Mouse (Mus musculus) heart, embryonic 14.5 days (tissue): ENCODE measurements around the gene Cacna1e. TPM values are rescaled to one million over a fixed set of nuclear protein-coding genes. Genes with fewer than 3 reads are reported as not detected.

Source experiments
- ATAC-seq: fragments of 200-750 bp; cut with Nextera tagmentation; 2 replicates; pipeline ENCODE4 v1.8.0; 2017; ENCODE audit warnings: low read depth, moderate TSS enrichment; ENCODE audit not compliant: insufficient number of reproducible peaks, insufficient read depth, low FRiP score
- H3K27ac ChIP-seq, 2 experiments: fragments of 200-500 bp in 1 of 2; fragments of 300-500 bp in 1 of 2; sonication (generic) in 1 of 2; replicated peaks in 1 of 2; 2 replicates each; pipeline ENCODE4 v1.5.1; 2012 to 2014; ENCODE audit warnings: low read depth in 2 of 2, low read length in 2 of 2, control low read depth in 1 of 2, mild to moderate bottlenecking in 1 of 2, mixed read lengths in 1 of 2; ENCODE audit not compliant: control insufficient read depth in 1 of 2, insufficient read depth in 1 of 2
- H3K27me3 ChIP-seq: fragments of 300-500 bp; sonication (generic); 2 replicates; pipeline ENCODE4 v1.6.1; 2014; ENCODE audit warnings: mild to moderate bottlenecking, low read length, control low read depth; ENCODE audit not compliant: control insufficient read depth, insufficient read depth
- H3K36me3 ChIP-seq: fragments of 300-500 bp; sonication (generic); 2 replicates; pipeline ENCODE4 v1.6.1; 2014; ENCODE audit warnings: mild to moderate bottlenecking, control low read depth, low read length, mixed read lengths; ENCODE audit not compliant: control insufficient read depth, insufficient read depth
- H3K4me1 ChIP-seq, 2 experiments: fragments of 200-500 bp in 1 of 2; fragments of 300-500 bp in 1 of 2; sonication (generic) in 1 of 2; 2 replicates each; pipeline ENCODE4 v1.6.1; 2012 to 2014; ENCODE audit warnings: low read length in 2 of 2, control low read depth in 1 of 2, mixed read lengths in 1 of 2; ENCODE audit not compliant: control insufficient read depth in 2 of 2, insufficient read depth in 2 of 2
- H3K4me2 ChIP-seq: fragments of 300-500 bp; sonication (generic); 2 replicates; pipeline ENCODE4 v1.6.1; 2014; ENCODE audit warnings: mild to moderate bottlenecking, low read length
- H3K4me3 ChIP-seq, 2 experiments: fragments of 200-500 bp in 1 of 2; fragments of 300-500 bp in 1 of 2; sonication (generic) in 1 of 2; 2 replicates each; pipeline ENCODE4 v1.5.1; 2012 to 2014; ENCODE audit warnings: low read length in 2 of 2, mild to moderate bottlenecking in 2 of 2, control low read depth in 1 of 2, low read depth in 1 of 2, moderate library complexity in 1 of 2; ENCODE audit not compliant: control insufficient read depth in 1 of 2, insufficient read depth in 1 of 2
- H3K9ac ChIP-seq: fragments of 300-500 bp; sonication (generic); 2 replicates; pipeline ENCODE4 v1.6.1; 2014; ENCODE audit warnings: mild to moderate bottlenecking, low read length
- H3K9me3 ChIP-seq: fragments of 300-500 bp; sonication (generic); 2 replicates; pipeline ENCODE4 v1.6.1; 2016; ENCODE audit warnings: low read length, control low read depth; ENCODE audit not compliant: control insufficient read depth
- WGBS: fragments of 180-500 bp; shearing (Covaris S2); extraction: QIAGEN DNeasy Blood & Tissue Kit; methylation state at CpG from one replicate; pipeline ENCODE4 v1.1.7; 2014; 5-methylcytosine and 5-hydroxymethylcytosine counted together
- polyA plus RNA-seq: library from polyadenylated mRNA; unstranded; fragments of >200 nt; fragmentation: Nextera tagmentation; extraction: Ambion mirVana; gene quantifications from 2 replicates; pipeline ENCODE4 v1.2.1, GENCODE M21; 2014

The Cacna1e gene
- polyA plus RNA-seq, 1 experiment from 2014 or later, result 0.22 TPM

DNA sequence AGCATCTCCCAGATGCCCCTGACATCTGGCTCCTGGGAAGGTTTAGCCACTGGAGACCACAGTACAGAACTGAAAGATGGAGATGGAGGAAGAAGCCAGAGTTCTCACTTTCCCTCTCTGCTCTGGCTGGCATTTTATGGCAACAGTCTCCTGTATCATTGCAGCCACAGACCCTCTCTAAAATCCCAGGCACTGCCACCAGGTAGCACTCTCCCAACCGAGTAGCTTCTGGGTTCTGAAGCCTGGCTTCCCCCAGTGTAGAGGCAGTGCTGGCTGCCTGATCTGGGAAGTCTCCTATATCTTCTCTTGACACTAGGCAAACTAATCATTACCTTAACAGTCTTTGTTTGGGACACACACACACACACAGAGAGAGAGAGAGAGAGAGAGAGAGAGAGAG lies 65.6 kb downstream of the Cacna1e start:
- Histone ChIP-seq H3K4me2 (no peak overlapping the region), H3K36me3 (no peaks in the 10 kb centered on the region), H3K27me3 (no peaks in the 10 kb centered on the region; the same call in 1 of the 2 replicates), H3K9me3 (no peaks in the 10 kb centered on the region), H3K27ac (no peak overlapping the region), H3K9ac (no peak overlapping the region), H3K4me3 (no peak overlapping the region), H3K4me1 (peaks cover 2 to 3% of the 10 kb centered on the region in 2 experiments; a peak in 2 of 4 replicates)
- 27% methylated on average over 1 of the region's 1 CpGs for WGBS
- ATAC-seq, result no peak

DNA sequence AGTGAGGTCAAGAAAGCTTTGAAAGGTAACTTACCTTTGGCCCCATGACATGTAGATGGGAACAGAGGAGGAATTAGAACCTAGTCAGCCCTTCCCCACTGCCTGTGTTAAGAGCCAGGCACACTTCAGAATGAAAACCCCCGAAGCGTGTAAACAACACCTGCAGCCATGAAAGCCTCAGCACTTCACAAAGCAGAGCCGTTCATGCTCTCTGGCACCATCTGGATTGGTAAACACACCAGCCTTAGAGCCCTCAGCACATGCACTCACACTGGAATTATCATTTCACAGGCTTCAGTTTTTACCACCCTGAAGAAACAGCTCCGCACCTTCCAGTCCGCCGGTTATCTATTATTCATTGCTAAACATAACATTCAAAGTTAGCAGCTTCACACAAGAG lies 67.5 kb downstream of the Cacna1e start:
- ATAC-seq, result no peak
- WGBS, result 72% methylated on average over 6 of the region's 6 CpGs
- H3K4me3 ChIP-seq, result no peak overlapping the region

GRCm38 (mm10) chr1:154816267-154816666 lies 68.0 kb downstream of the Cacna1e start:
- Histone ChIP-seq H3K9me3 (no peaks in the 10 kb centered on the region), H3K4me3 (no peak overlapping the region), H3K9ac (no peak overlapping the region), H3K4me2 (no peak overlapping the region), H3K27me3 (no peaks in the 10 kb centered on the region), H3K27ac (no peak overlapping the region), H3K36me3 (no peaks in the 10 kb centered on the region), H3K4me1 (peaks cover 2 to 3% of the 10 kb centered on the region in 2 experiments; a peak in 2 of 4 replicates)
- WGBS, result 90% methylated on average over 3 of the region's 3 CpGs
- ATAC-seq, result no peak

More for the DNA sequence above, 67.5 kb downstream of the Cacna1e start:
- Histone ChIP-seq H3K27me3 (no peaks in the 10 kb centered on the region; the same call in 1 of the 2 replicates), H3K9ac (no peak overlapping the region), H3K36me3 (no peaks in the 10 kb centered on the region), H3K27ac (no peak overlapping the region), H3K4me1 (peaks cover 2 to 3% of the 10 kb centered on the region in 2 experiments; a peak in 2 of 4 replicates), H3K4me2 (no peak overlapping the region), H3K9me3 (no peaks in the 10 kb centered on the region)

GRCm38 (mm10) chr1:154805742-154806141 lies 78.6 kb downstream of the Cacna1e start:
- WGBS, result 83% methylated on average over 1 of the region's 1 CpGs
- Histone ChIP-seq H3K4me1 (peaks cover 6 to 11% of the 10 kb centered on the region in 2 experiments; a peak in 3 of 4 replicates), H3K4me2 (no peak overlapping the region), H3K9me3 (no peaks in the 10 kb centered on the region), H3K36me3 (no peaks in the 10 kb centered on the region), H3K27me3 (no peaks in the 10 kb centered on the region), H3K4me3 (no peak overlapping the region), H3K27ac (no peak overlapping the region), H3K9ac (no peak overlapping the region)
- ATAC-seq, result no peak

DNA sequence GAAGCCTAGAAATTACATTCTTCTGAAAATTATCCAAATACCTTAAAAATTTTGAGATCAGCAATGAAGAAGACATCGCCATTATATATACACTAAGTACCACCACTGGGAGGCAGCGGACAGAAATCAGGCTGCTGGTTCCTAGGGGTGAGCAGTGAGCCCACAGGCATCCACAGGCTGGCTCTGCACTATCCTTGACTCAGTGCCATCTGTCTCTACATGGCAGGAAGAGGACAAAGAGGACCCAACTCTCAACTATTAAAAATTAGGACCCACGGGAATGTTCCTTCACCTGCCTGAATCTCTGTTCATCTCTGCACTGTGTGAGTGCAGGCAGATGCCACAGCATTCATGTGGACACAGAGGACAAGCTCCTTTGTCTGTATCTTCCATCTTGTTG lies 79.3 kb downstream of the Cacna1e start:
- H3K9me3 ChIP-seq, result no peaks in the 10 kb centered on the region
- no peak overlapping the region for H3K4me2 ChIP-seq
- H3K4me1 ChIP-seq, result peaks cover 6 to 11% of the 10 kb centered on the region in 2 experiments; a peak in 3 of 4 replicates
- H3K27me3 ChIP-seq, result no peaks in the 10 kb centered on the region
- no peak overlapping the region for H3K4me3 ChIP-seq
- no peak overlapping the region for H3K27ac ChIP-seq
- H3K36me3 ChIP-seq, result no peaks in the 10 kb centered on the region
- no peak for ATAC-seq
- no peak overlapping the region for H3K9ac ChIP-seq
- 88% methylated on average over 3 of the region's 3 CpGs for WGBS

- no peaks in the 10 kb centered on the region for H3K27me3 ChIP-seq
- no peak overlapping the region for H3K9ac ChIP-seq
- no peak overlapping the region for H3K4me3 ChIP-seq
- no peak for ATAC-seq
- H3K4me2 ChIP-seq, result no peak overlapping the region
- H3K4me1 ChIP-seq, result peaks cover 6 to 11% of the 10 kb centered on the region in 2 experiments; a peak in 3 of 4 replicates
- no peak overlapping the region for H3K27ac ChIP-seq
- no peaks in the 10 kb centered on the region for H3K36me3 ChIP-seq
- H3K9me3 ChIP-seq, result no peaks in the 10 kb centered on the region
- WGBS, result 35% methylated on average over 5 of the region's 5 CpGs
Measured at GRCm38 (mm10) chr1:154802301-154802904, 81.9 kb downstream of the Cacna1e start.

GRCm38 (mm10) chr1:154799257-154799656 lies 85.0 kb downstream of the Cacna1e start:
- Histone ChIP-seq H3K4me2 (no peak overlapping the region), H3K9ac (no peak overlapping the region), H3K4me3 (no peak overlapping the region), H3K9me3 (no peaks in the 10 kb centered on the region), H3K27me3 (no peaks in the 10 kb centered on the region), H3K27ac (no peak overlapping the region), H3K36me3 (no peaks in the 10 kb centered on the region), H3K4me1 (peaks cover 6 to 11% of the 10 kb centered on the region in 2 experiments; a peak in 3 of 4 replicates)
- 70% methylated on average over 30 of the region's 31 CpGs for WGBS
- no peak for ATAC-seq

- no peak for ATAC-seq
- no peak overlapping the region for H3K4me2 ChIP-seq
- H3K4me1 ChIP-seq, result peaks cover 6 to 11% of the 10 kb centered on the region in 2 experiments; a peak in 3 of 4 replicates
- no peak overlapping the region for H3K27ac ChIP-seq
- no peaks in the 10 kb centered on the region for H3K36me3 ChIP-seq
- 72% methylated on average over 2 of the region's 2 CpGs for WGBS
- H3K9me3 ChIP-seq, result no peaks in the 10 kb centered on the region
- H3K9ac ChIP-seq, result no peak overlapping the region
- H3K4me3 ChIP-seq, result no peak overlapping the region
- H3K27me3 ChIP-seq, result no peaks in the 10 kb centered on the region
Measured at GRCm38 (mm10) chr1:154798771-154799170, 85.5 kb downstream of the Cacna1e start.
